Mouse (Mus musculus): ENCODE measurements around the gene Phf19.
A peak's percentile ranks its signal among the peaks of the same experiment; 100 is the strongest.

Gene Phf19

DNA sequence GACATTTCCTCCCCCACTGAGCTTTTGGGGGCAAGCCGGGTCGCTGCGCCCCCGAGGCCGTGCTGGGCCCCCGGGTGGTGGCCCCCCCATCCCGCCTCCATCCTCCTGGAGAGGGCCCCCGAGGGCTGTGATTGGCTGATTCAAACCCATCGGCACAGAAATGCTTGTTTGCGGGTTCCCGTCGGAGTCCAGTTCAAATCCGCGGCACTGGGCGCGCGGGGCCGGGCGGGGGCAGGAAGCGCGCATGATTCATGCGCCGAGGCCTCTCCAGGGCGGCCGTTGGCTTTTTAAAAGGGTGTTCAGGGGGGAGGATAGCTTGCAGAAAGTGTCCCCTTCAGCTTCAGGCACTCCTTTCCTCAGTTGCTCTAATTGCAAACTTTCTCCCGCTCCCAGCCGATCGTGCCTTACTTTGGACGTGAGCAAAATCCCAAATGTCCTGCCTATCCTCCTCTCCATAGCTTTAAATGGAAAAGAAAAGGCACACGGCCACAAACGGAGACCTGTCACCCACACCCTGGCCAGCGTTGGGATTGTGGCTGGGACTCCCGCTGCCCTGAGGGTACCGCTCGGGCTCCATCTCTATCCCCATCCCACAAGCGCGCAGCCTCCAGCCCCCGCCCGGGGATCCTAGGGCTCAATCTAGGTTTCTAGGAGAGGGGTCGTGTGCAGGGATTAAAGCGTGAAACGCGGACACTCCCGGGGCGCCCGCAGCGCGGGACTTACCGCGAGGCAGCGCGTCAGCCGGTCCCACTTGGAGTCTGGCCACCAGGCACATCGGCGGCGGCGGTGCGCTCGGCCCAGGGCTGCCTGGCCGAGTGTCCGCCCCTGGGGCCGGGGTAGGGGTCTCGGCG is at the start of gene Phf19:
Phf19 (minus strand) TSS at position 809 of the 851 bp plus-strand sequence.
- DNase-seq (ENCODE audit: low read depth) = peak; percentile 47

DNA sequence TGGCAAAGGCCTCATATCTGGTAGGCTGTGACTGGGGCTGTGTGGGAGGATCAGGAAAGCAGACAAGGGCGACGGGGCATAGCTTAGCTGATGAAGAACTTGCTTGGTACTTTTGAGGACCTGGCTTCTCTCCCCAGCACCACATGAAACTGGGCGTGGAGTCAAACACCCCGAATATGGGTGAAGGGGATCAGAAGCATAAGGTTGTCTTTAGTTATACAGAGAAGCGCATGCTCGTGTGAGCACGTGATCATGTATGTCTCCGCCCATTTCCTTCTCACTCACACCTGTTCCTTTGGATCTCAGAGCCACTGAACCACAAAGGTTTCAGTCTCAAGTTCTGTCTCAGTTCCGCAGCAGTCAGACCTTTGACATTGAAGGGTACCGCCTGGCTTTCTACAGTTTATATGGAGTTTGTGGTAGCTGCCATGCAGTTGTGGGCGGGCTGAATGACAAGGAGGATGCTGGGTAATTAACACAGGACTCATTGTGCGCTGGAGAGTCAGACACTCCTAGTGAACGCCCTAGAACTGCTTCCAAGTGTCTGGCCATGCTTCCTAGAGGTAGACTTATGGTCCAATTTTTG is 49.6 kb upstream of the Phf19 start:
- no peak for DNase-seq (ENCODE audit: low read depth)

DNA sequence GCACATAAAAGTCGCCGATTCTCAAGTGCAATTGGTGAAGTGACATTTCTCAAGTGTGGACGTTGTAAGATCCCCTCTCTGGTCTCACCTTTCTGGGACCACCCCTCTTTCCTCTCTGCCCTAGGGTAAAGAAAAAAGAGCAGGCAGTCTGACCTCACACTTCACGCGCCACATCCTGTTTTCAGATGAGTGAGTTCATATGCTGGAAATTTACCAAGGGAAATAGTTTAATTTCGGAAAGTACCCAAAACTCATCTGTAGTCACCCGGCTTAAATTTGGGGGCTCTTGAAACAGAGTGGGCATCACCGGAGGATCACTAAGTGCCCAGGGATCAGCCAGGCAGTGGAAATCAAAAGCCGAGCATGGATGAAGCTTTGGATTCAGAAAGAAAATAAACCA is 49.1 kb upstream of the Phf19 start:
- DNase-seq (ENCODE audit: low read depth) = no peak

DNA sequence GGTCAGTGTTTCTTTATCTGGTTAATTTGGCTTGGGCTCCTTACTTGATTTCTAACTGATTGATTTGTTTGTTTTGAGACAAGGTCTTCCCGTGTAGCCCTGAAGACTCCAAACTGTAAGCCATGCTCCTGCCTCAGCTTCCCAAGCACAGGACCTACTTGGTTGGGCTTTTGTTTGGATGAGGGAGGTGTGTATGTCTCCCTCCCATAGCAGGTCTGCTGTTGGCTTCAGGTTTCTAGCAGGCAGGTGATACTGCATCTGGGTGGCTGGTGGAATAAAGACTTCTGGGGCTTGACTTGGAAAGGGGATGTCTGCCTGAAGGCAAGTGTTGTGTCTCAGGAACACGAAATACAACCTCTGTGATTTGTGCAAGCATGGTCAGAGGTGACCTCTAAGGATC is 48.4 kb upstream of the Phf19 start:
- DNase-seq (ENCODE audit: low read depth) = no peak

DNA sequence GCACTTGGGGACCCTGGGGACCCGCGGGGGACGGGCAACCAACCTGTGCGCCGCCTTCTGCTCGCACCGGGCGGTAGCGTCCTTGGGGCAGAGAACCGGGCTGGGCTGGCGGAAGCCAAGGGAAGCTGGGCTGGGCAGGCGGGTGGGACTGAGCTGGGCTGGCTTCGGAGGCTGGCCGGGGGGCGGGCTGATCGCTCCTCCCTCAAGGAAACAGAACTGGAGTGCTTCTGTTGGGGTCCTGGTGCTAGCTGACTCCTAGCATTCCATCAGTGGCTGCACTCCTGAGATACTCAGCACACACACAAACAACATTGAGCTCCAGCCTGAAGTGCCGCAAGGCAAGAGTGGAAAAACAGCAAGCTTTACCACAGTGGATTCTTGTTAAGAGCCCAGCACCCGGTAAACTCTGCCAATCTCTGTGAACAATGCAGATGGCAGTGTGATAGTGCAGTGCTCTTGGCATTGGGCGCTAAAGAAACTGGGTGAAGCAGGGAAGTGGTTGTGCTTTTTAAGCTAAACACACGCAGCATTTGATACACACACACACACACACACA is 47.7 kb upstream of the Phf19 start, which contains the start of gene Traf1:
Traf1 (minus strand) TSS at position 292 of the 556 bp plus-strand sequence.
- no peak for DNase-seq (ENCODE audit: low read depth)

DNA sequence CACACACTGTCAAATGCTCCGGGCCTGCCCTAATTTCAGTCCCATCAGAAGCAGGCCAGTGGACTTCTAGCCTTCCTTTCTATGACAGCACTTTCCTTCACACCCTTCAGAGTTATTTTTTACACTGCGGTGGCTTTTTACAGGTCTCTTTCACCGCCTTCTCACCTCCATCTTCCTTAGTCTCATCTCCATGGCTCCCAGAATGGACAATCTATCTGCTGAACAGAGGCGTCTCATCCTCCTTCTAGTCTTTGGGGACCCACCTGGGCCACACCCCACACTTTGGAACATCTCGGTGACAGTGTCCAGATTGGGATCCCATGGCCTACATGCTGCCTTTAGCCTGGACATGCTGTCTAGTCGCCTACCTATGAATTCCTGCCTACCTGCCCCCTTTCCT is 47.1 kb upstream of the Phf19 start:
- DNase-seq (ENCODE audit: low read depth) = no peak

DNA sequence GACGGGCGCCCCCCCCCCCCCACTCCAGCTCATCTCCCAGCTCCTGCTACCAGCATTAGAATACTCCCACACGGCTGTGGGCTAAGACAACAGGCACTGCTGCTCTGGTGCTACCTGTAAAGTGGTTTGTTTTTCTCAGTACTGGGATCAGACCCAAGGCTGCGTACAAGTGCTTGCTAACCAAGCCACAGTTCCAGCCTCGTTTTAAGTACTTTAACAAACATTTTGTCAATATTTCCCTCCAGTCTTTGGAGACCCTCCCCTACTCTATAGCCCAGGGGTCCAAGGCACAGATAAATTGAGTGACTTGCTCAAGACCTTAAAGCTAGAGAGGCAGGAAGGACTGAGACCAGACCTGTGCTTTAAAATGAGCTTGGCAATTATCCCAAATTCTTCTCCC is 46.6 kb upstream of the Phf19 start:
- no peak for DNase-seq (ENCODE audit: low read depth)

DNA sequence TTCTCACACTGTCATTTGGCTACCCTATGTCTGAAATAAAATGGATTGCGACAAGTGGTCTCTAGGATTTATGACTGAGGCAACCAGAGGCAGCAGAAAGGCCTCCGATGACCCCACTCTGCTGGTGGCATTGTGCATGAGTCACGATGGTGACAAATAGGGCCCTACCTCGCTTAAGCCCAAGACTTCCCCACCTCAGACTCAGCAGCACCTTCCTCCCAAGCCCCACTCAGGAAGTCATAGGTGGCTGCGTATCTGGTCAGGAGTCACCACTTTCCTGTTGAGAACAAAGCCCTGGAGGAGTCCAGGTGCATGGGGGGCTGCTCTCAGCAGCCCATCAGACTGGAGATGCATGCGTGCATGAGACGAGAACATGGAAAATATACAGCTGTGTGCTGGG is 44.8 kb upstream of the Phf19 start:
- DNase-seq (ENCODE audit: low read depth) = no peak

DNA sequence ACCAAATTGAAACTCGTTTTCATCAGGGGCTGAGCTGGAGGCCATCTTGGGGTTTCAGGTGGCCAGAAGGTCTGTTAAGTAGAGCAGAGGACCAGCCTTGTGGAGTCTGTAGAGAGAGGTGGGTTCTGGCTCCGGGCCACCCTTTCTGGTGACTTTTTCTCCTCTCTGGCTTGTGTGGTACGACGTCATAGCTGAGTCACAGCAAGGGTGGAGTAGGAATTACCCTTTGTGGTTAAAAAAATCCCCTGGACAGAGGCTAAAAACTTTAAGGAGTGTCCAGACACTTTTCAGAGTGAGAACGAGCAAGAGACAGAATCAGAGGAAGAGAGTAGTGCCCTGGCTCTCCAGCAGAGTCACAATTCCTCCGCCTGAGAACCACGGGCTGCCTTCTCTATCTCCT is 44.2 kb upstream of the Phf19 start:
- DNase-seq (ENCODE audit: low read depth) = no peak

DNA sequence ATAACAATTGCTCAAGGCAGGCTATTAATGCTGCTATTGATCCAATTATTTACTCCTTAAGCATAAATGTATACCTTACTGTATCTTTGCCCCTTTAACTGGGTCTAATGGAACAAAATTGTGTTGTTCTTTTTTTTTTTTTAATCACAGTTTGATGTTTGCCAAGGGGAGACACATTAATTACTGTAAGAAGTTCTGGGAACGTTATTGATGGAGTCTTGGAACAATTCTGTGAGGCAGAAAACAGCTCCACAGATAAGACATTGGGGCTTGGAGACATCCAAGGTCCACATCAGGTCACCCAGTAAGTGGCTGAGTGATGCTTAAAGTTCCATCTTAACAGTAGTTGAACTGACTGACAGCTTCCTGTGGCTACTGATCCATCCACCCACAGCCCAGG is 43.6 kb upstream of the Phf19 start:
- no peak for DNase-seq (ENCODE audit: low read depth)

DNA sequence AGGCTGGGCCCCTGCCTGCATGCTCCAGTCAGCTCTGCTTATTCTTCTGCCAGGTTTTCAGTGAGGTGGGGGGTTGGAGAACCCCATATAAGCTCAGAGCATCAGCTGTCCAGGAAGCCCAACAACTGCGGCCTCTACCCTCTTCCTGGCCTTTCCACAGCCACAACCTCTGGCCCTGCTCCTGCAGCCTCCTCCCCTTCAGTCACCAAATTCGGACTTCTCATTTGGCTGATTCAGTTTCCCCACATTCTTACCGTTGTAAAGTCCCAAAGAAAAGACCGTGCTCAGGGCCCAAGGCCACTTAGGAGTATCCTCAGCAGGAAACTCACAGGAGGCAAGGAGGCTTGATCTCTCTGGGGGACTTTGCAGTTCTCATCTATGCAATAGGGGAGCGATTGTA is 43.1 kb upstream of the Phf19 start:
- no peak for DNase-seq (ENCODE audit: low read depth)

DNA sequence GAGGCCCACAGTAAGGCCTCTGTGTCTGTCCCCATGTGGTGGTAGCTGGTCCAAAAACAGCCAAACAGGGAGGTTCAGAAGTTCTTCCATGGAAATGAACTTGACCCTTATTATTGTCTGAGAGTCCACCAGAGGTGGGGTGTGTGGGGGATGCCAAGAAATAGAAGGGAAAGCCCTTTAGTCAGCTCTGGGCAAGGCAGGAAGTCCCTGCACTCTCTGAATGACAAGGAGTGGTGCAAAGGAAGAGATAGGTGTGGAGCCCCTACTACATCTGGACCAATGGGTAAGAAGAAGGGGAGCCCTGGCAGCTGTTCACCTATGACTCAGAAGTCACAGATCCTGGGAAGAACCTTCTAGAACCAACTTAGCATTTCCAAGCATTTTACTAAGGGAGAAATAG is 40.5 kb upstream of the Phf19 start:
- no peak for DNase-seq (ENCODE audit: low read depth)

DNA sequence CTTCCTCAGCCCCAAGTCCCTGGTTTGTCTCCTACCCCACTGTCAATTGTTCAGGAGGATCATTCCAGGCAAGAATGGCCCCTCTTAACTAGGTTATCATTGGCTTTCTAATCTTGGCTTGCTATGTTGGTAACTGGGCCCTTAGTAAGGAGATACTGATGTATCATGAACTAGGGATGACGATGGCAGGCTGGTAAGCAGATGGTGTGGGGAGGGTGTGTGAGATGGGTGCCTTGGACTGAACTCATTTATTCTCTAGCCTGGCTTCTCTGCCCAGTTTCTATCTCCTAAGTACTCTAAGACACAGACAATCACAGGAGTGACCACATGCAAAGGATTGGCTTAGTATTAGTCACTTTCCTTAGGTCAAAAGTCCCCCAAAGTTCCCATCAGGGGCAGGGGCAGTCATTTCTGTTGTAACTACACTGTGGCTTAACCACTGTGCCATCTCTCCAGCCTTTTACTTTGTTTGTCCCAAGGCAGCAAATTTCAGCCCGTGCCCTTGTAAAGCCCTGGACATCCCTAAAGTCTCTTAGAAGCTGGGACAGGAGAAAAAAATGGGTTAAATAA is 39.8 kb upstream of the Phf19 start:
- DNase-seq (ENCODE audit: low read depth) = no peak

DNA sequence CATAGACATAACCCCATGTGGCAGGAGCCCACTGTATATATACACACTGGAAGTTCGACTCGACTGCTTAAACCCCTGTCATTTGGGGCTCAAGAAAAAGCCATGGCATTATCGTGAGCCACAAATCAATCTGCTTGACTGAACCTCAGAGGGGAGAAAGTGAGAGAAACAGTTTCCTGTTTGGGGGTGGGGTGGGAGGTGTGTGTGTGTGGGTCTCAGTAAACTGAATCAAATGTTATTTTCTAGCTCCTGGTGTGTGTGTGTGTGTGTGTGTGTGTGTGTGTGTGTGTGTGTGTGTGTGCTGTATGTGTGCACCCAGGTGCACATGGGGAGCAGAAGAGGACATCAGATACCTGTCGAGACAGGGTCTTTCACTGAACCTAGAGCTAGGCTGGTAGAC is 39.2 kb upstream of the Phf19 start:
- no peak for DNase-seq (ENCODE audit: low read depth)

DNA sequence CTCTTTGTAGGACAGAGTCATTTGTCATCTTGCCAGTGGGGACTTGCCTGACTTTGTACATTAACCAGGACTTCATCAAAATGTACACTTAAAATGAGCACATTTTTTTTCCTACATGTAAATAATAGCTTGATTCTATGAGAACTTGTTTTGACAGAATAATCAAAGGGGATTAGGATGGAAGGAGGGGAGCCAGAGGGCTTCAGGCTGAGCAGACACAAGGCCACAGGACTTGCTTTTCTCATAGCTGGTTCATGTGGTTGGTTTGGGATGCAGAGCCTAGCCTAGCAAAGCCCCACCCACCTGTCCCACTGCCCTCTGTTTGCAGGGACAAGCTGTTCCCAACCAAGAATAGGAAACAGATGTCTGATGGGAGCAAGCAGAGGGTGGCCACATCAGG is 37.6 kb upstream of the Phf19 start:
- DNase-seq (ENCODE audit: low read depth) = no peak

DNA sequence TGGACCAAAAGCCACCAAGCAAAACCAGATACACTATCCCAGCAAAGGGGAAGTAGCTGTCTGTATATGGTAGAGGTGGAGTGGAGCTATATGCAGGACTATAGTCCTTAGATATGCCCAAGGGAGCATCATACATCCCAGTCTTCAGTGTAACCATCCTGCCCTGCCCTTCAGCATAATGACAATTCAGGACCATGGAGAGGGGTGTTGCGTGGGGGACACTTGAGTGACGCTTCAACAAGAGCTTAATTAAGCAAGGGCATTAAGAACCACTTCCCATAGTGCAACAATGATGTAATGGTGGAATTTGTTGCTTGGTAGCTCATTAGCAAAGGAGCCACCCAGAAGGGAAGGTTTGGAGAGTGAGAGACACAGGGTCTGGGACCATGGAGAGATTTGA is 34.8 kb upstream of the Phf19 start:
- no peak for DNase-seq (ENCODE audit: low read depth)

DNA sequence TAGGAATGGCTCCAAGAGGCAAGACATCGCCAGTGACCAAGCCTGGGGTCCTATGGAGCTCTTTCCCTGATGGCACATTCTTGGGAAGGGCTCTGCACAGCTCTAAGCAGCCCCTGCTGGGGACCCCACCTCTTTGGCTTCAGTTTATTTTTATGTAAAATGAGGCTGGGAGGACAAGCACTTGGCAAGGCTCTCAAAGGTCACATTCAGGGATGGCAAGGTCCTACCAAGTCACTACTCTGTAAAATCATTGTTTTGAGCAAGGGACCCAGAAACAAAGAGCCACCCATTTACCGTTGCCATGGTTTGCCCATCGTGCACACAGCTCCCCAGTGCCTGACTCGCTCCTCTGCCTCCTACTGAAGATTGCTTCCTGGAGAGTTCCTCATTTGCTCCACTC is 32.2 kb upstream of the Phf19 start:
- no peak for DNase-seq (ENCODE audit: low read depth)

DNA sequence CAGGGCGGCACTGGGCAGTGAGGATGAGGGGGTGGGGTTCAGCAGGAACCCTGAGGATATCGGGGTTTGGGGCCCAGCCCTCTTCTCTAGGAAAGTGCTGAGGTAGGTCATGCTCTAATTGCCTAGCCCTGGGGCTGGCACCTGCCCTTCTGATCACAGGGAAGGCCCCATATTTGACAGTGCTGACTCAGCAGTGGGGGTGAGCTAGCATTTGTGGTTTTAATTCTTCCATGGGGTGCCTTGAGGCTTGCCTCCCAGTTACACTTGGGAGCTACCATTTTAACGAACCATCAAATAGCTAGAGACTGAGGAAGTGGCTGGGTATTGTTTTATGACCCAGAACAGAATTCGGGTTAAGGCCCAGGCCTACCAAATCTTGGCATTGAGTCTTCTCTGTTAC is 31.8 kb upstream of the Phf19 start:
- DNase-seq (ENCODE audit: low read depth) = no peak

DNA sequence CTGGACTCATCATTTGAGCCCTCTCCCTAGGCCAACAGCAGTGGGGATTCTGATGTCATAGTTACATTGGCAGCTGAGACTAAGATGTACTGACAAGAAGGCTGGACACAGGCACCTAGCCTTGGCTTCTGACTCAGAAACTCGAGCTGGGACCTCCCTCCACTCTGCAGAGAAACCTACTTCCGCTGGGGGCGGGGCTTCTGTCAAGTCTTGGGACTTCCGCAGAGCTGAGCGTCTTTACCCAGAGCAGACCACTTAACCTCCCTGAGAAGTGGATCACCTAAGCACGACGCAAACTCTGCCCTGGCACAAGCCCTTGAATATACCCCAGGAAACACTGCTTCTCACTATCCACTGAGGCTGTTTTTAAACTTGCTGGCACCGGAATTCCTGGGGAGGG is 30.9 kb upstream of the Phf19 start:
- DNase-seq (ENCODE audit: low read depth) = peak; percentile 68

DNA sequence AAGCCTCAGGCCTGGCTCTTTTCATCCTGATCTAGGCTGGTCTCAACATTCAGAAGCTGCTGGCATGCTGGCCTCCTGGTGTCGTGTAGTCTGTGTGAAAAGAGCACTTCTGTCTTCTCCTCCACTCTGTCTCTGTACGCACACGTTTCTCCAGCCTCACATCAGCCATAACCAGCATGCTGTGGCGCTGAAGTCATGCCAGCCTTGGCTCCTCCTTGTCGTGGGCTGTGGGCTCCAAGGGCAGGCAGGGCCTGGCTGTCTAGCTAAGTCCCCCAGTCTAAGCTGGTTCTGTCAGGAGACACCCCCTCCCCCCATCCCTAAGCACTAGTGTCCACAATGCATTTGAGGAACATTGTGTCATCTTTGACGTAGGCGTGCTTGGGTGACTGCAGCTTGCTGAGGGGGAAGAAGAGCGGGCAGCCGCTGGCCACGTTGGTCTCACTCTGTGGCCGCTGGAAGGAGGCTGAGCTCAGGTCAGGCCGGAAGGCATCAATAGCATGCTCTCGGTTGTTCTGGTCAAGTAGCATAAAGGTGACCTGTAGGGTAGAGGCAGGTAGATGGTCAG is 29.8 kb upstream of the Phf19 start:
- no peak for DNase-seq (ENCODE audit: low read depth)

DNA sequence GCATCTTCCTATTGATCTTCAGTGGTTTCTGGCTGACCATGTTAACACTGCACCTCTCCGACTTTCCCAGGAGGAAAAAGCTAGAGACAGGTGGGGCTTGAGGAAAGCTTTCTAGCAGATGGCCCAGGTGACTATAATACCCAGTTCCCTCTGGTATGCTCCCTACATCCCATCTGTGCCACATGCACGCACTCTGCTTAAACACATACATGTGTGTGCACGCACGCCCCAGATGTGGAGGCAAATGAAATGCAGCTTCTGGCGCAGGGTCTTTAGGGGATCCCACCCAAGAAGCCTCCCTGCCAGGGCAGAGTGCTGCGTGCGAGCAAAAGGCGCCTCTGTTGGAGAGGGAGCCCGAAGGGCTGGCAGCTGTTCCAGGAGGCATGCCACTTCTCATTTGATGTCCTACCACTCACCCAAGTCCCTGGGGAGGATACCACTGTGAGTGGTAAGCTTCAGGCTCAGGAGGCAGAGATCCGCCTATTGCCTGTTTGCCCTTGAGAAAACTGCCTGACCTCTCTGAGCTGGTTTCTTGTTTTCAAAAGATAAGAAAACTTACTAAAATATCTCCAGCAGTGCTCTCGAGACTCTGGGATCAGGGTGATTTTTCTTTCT is 27.3 kb upstream of the Phf19 start:
- DNase-seq (ENCODE audit: low read depth) = no peak

DNA sequence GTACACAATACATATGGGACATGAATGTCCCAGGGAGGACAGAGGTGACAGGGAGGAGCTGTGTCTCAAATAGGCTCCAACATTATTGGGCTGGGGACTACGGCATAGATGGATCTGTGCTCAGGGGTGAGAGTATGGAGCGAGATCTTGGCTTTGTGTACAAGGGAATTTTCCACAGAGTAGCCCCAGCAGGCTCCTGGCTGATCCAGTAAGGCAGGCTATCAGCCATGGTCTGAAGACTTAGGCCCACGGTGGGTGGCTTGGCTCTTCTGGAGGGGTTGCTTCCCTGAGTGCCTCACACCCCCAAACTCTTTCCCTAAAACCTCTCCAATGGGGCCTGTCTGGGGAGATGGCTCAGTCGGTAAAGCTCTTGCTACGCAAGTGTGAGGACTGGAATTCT is 26.4 kb upstream of the Phf19 start:
- DNase-seq (ENCODE audit: low read depth) = no peak

Data from c-Kit-positive CD71-negative TER-119-negative erythroid progenitor cells, embryonic 14.5 days (primary cell).